Mouse (Mus musculus): ENCODE measurements around the gene Nagpa.
A peak's percentile ranks its signal among the peaks of the same experiment; 100 is the strongest.
"Not testable (repeated sequence)": the region's sequence is repeated elsewhere in the genome, so short reads cannot be mapped to it uniquely, and the experiment has no call there.

Nagpa gene

DNA sequence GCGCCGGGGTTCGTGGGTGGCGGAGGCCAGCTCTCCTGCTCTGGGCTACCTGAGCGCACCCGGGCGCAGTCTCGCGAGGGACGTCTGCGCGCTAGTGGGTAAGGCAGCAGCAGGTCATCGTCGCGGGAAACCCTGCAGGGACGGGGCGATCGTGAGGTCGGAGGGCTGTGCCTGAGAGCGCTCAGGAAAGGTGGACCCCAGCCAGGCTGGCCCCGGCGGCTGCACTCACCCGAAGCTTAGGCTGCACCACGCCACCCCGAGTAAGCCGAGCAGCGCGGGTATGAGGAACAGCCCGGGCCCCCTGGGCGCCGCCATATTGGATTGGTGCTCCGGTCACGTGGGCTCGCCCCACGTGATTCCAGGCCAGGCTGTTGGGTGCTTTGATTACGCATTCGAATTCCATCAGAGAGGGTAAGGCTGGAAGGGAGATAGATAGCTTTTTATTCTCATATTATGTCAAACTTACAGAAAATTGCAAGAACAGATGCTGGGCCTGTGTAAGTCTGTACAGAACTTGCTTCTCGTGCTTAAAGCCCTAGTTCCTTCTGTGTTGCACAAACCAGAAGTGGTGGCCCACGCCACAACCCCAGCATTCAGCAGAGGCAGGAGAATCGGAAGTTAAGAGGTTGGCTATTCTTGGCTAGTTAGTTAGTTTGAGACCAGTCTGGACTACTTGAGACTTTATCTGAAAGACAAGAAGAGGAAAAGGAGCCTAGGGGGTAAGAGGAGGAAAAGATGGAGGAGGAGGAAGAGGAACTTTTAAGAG is at the start of gene Nagpa:
Gene Nagpa, minus strand, starts transcription at position 345 of the 766 bp plus-strand sequence.
- peak; percentile 85 for DNase-seq

GRCm38 (mm10) chr16:5252260-5252659 is 48.4 kb upstream of the Nagpa start:
- no peak for DNase-seq

- DNase-seq: no peak
Observed at GRCm38 (mm10) chr16:5250891-5251290, 47.1 kb upstream of the Nagpa start.

DNA sequence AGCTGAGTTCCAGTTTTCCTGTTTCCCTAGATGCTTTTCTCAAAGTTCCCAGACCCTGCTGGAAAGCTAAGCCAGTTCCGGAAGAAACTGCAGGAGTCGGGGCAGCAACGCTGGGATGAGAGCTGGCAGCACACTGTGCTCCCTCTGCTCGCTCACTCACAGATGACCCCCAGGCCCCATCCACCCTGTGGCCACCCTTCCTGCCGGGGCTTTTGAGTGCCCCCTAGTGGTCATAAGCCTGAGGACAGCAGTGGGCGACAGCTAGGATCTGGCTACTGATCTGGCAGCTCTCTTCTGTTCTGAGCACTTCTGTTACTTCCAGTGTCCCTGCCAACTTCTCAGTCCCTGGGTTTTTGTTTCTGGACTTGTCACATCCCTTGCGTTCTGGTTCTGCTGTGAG is 40.6 kb upstream of the Nagpa start:
- DNase-seq: peak; percentile 75

- no peak for DNase-seq
Observed at GRCm38 (mm10) chr16:5242882-5243281, 39.1 kb upstream of the Nagpa start.

DNA sequence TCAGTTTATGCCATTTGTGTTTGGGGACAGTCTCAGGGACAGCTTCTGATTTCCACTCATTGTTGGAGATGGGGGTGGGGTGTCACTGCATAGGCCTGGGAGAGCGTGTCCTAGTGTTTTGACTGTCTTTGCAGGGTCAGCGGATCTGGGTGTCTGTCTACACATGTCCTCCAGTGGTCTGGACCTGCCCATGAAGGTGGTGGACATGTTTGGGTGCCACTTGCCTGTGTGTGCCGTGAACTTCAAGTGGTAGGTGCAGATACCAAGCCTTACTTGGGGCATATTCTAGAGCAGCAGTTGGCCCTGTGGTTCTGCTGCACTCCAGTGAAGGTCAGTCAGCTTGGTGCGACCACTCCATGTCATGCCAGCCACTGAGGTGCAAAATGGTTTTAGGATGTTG is 38.5 kb upstream of the Nagpa start:
- no peak for DNase-seq

- DNase-seq: peak; percentile 92
Observed at GRCm38 (mm10) chr16:5233418-5234313, 29.9 kb upstream of the Nagpa start, which contains the start of gene Alg1. Alg1 (plus strand) TSS chr16:5233621.

DNA sequence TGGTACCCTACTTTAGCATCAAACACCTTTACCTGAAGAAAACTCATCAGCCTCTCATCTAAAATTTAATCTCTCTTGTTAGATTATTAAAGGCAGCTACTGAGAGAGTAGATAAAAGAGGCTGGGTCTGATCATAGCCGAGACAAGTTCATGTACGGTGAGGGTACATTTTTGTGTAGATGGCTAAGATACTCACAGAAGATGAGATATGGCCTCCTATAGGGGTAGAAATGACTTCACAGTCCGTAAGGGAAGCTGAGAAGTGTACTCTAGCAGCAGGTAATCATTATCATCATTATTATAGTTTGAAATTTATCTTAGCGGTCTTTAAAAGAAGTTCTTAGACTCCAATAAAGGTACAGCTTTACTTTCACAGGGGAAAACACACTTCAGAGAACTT is 29.2 kb upstream of the Nagpa start:
- DNase-seq: no peak

DNA sequence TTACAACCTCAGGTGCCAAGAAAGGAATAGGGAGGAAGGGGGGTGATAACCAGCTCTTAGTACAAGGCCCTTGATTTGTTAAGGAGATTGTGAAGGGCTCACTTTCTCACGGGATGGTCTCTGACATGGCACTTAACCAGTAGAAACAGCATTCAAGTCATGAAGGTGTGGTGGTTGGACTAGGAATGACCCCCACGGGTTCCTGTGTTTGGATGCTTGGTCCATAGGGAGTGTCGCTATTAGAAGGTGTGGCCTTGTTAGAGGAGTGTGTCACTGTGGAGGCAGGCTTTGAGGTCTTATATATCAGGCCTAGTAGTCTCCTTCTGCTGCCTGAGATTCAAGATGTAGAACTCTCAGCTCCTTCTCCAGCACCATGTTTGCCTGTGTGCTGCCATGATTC is 24.3 kb upstream of the Nagpa start:
- DNase-seq: not testable (repeated sequence)

- not testable (repeated sequence) for DNase-seq
Observed at GRCm38 (mm10) chr16:5227501-5227900, 23.7 kb upstream of the Nagpa start.

DNA sequence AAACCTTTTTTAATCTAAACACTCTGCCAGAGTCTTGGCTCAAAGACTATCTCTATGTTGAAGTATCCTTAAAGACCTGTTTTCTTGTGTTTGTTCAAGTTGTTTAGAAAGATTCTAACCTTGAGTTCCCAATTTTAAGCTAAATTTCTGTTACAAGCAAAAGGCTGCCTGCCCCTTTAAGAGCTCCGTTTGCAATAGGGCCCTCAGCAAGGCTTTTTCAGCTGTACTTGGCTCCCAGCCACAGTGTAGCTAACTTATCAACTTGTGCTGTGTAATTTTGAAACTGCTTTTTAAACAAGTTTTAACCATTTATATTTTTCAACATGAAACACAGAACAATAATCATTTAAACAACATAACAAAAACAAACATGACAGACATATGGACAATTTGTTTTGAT is 22.7 kb upstream of the Nagpa start:
- DNase-seq: peak; percentile 17

DNA sequence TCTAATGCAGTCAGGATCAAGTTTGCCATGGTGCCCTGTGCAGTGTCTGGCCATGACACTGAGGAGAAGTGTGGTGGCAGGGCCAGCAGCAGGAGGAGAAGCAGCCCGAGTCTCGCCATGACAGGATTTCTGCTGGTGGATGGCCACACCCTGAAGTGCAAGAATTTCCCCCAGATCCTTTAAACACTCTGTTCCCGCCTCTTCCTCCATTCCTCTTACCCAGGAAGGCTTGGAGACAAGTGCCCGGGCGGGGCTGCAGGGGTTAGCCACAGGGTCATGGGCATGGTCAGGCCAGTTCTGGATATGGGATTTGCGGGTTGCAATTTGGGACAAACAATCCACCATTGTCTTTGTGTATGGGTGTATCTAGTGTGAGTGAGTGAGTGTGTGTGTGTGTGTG is 18.3 kb upstream of the Nagpa start, which contains the start of gene AU021092:
Gene AU021092, minus strand, starts transcription at position 160 of the 400 bp plus-strand sequence.
- peak; percentile 33 for DNase-seq

- DNase-seq: no peak
Observed at GRCm38 (mm10) chr16:5221403-5221802, 17.6 kb upstream of the Nagpa start.

DNA sequence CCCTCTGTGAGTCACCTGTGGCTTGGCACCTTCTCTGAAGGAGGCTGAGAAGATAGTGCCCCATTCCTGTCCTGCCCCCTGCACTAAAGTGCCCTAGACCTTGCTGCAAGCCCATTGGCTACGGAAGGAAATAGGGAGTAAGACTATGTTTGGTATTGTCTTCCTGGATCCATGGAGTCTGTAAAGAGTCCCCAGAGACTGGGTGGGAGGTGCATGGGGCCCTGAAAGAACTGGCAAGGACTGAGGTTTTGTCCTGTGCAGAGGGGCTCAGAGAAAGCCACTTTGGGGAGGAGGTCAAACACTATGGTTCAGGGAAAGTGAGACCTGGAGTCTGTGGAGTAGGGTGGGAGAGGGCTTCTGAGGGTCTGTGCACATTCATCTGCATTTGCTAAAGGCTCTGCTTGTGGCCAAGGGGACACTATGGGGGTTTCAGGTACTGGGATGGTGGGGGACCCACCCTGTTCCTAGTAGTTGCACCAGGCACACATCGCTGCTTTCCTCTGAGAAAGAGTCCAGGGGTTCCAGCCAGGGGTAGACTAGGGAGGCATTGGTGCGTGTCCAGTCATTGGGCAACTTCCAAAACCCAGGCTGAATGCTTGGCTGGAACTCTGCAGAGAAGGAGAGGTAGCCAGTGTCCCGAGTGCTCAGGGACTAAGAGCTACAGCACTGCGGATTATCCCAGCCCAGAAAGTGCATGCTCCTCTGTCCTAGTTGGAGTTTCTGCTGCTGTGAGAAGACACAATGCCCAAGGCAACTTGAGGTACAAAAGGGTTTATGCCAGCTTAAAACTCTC is 13.7 kb upstream of the Nagpa start:
- DNase-seq: peak; percentile 78

- no peak for DNase-seq
Observed at GRCm38 (mm10) chr16:5216686-5217085, 12.9 kb upstream of the Nagpa start.

DNA sequence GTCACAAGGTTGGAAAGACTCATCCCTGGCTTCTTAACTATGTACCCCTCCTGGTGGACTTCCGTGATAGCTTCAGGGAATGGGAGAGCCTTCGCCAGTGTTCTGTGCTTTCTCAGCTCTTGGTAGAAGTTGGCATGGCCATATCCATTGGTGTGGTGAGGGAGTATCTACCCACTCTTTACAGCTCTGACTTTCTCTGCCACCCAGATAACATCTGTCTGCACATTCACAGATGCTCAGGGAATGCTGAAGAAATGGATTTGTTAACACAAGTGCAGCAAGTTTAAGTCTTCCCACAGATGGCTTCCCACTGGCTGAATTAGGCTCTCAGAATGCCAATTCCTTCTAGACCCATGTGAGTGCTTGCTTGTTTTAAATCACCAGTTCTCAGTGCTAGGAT is 10.3 kb upstream of the Nagpa start:
- DNase-seq: no peak

DNA sequence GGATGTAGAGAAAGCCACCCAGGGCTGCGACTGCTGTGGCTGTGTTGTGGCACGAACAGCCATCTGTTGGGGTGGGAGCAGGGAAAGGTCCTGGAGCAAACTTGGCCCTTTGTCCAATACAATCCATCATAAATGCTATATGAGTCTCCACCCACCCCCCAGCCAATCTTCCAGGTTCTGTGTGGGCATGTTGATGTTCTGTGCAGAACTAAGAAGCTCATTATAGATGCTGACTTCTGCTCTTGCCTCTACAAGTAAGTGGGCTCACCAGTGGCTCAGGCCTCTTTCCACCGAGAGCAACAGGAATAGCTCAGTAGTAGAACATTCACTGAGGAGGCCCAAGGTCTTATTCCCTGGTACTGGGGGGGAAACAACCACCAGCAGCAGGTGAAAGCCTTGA is 8.3 kb upstream of the Nagpa start:
- no peak for DNase-seq

- no peak for DNase-seq
Observed at GRCm38 (mm10) chr16:5210365-5210764, 6.6 kb upstream of the Nagpa start.

DNA sequence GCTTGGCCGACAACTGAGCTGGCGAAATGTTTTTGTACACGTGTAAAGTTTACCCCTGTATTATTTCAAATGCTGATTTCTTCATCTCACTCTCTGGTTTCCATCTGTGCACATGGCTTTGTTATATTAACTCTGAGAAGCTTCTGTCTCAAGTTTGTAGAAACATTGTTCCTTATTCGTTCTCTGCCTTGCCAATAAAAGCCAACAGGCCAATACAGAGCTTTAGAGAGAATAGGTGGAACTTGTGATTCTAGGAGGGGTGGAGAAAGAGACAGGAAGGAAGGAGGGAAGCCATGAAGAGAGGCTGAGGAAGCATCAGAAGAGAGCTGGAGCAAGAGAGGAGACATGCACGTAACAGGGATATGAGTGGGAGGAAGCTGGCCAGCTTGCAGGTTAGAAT is 2.2 kb upstream of the Nagpa start:
- DNase-seq: no peak

DNA sequence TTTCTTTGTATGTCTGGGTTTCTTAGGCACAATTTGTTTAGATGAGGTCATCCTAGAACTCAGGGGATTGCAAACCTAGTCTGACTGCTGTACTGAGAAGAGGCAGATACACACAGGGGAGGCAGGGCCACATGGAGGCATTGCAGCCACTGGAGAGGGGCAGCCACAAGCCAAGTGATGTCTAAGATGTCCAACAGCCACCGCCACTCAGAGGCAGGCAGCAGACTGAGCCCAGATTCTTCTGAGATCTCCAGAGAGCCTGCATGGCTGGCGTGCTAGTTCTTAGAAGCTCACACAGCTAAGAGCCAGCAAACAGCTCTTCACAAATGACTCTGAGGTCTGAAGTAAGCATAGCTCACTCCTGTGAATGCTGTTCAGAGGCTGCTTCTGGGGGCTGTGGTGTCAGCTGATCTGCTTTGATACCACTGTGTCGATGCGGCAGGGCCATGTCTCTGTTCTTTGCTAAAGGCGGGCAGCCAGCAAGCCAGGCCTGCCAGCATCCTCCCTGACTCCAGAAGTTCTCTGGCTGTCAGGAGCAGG is 1.7 kb upstream of the Nagpa start:
- no peak for DNase-seq

DNA sequence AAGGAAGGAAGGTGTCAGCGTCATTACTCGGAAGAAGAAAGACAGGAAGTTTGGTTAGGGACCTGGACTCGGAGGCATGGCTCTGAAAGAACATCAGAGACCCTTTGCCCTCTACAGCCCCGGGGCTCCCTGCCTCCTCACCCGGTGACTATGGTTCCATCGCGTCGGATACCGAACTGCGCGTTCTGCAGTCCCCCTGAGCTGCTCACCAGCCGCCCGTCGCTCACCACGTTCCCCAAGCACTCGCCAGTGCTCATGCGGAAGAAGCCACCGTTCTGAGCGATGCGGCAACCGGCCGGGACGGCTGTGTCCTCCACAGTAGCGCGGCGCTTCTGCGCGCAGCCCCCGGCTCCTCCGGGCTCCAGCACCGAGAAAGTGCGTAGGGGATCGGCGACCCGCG is 612 bp downstream of the Nagpa start:
- DNase-seq: peak; percentile 43

GRCm38 (mm10) chr16:5202681-5203080 is 1.1 kb downstream of the Nagpa start:
- peak; percentile 68 for DNase-seq

DNA sequence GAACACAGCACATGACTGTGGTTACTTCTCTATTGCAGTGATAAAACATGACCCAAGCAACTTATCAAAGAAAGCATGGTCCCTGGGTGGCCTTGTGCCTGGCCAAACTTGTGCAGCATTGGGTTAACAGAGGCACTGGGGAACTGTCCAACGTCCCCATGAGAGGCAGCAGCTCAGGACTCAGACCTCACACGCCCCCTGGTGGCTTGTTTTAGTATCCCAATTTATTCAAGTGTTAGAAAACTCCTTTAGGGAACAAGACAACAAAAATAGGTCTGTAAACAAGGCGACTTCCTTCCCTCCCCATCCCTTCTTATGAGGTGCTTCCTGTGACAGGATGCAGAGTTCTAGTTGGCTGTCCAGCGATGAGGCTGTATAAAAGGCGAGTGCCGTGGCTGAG is 8.7 kb downstream of the Nagpa start:
- DNase-seq: peak; percentile 54

All from kidney, adult 18-20 months (tissue).